Mouse (Mus musculus) inflammation-experienced regulatory T-cells (primary cell): ENCODE data around the gene Ear10. TPM values are rescaled to one million over a fixed set of nuclear protein-coding genes. Genes with fewer than 3 reads are reported as not detected.

Experiments
- polyA plus RNA-seq, 2 experiments: library from polyadenylated mRNA; unstranded; fragments of 100-300 nt; shearing (Covaris generic); gene quantifications; one replicate each; pipeline ENCODE4 v1.2.1; 2017

Ear10 gene
- polyA plus RNA-seq, result not detected

GRCm38 (mm10) chr14:43923459-43923858, at the start of gene Ear10:
Gene Ear10, minus strand, starts transcription at chr14:43923559.

GRCm38 (mm10) chr14:43956769-43957168, 33.4 kb upstream of the Ear10 start, which contains the start of gene Ang5:
Gene Ang5, plus strand, starts transcription at chr14:43957069.

GRCm38 (mm10) chr14:43924688-43925403, 1.5 kb upstream of the Ear10 start, which contains the start of gene Gm8113:
Gene Gm8113, plus strand, starts transcription at chr14:43925390.

GRCm38 (mm10) chr14:43875417-43875816, 47.9 kb downstream of the Ear10 start, which contains the start of gene Ear1:
Gene Ear1, minus strand, starts transcription at chr14:43875517.

Other genes starting within 250 kb of the Ear10 start
- under 1 TPM in 1 of 2 experiments, not detected in 1; 0.51 TPM for gene Gm8165, start 246.4 kb downstream of the Ear10 start, polyA plus RNA-seq
- 10 to 100 TPM in 1 of 2 experiments, 1 to 10 TPM in 1; 1.7 to 11.6 TPM for gene Gm7324, start 225.7 kb downstream of the Ear10 start, polyA plus RNA-seq
- not detected for gene Gm16506, start 196.1 kb downstream of the Ear10 start, polyA plus RNA-seq
- gene Gm6526, start 175.7 kb downstream of the Ear10 start, polyA plus RNA-seq, result not detected
- not detected for gene Gm8180, start 138.8 kb downstream of the Ear10 start, polyA plus RNA-seq
- gene Ear1, start 48.0 kb downstream of the Ear10 start, polyA plus RNA-seq, result not detected
- gene Gm8113, start 1.8 kb upstream of the Ear10 start, polyA plus RNA-seq, result under 1 TPM; 0.12 to 0.33 TPM
- not detected for gene Ang5, start 33.5 kb upstream of the Ear10 start, polyA plus RNA-seq
- not detected for gene Ang6, start 78.7 kb upstream of the Ear10 start, polyA plus RNA-seq
- gene Ear2, start 179.1 kb upstream of the Ear10 start, polyA plus RNA-seq, result 1 to 10 TPM in 1 of 2 experiments, not detected in 1; 4.4 TPM
- gene Gm3327, start 200.3 kb upstream of the Ear10 start, polyA plus RNA-seq, result not detected